Mouse (Mus musculus) liver, embryonic 15.5 days (tissue): ENCODE results near the gene Ncf4. TPM values are rescaled to one million over a fixed set of nuclear protein-coding genes. Genes with fewer than 3 reads are reported as not detected.

ENCODE experiments used
- ATAC-seq: fragments of 200-750 bp; cut with Nextera tagmentation; 2 replicates; pipeline ENCODE4 v1.8.0; 2017; ENCODE audit warnings: moderate number of reproducible peaks, mild to moderate bottlenecking, moderate library complexity; ENCODE audit not compliant: insufficient read depth
- H3K27ac ChIP-seq: fragments of 300-500 bp; sonication (generic); replicated peaks from 2 replicates; pipeline ENCODE4 v1.5.1; 2015; ENCODE audit warnings: mild to moderate bottlenecking, inconsistent platforms
- H3K27me3 ChIP-seq: fragments of 300-500 bp; sonication (generic); 2 replicates; pipeline ENCODE4 v1.6.1; 2015; ENCODE audit warnings: mild to moderate bottlenecking, inconsistent platforms
- H3K36me3 ChIP-seq: fragments of 300-500 bp; sonication (generic); replicated peaks from 2 replicates; pipeline ENCODE4 v1.6.1; 2015; ENCODE audit warnings: moderate library complexity, mild to moderate bottlenecking, inconsistent platforms
- H3K4me1 ChIP-seq: fragments of 300-500 bp; sonication (generic); replicated peaks from 2 replicates; pipeline ENCODE4 v1.6.1; 2015; ENCODE audit warnings: inconsistent platforms
- H3K4me2 ChIP-seq: fragments of 300-500 bp; sonication (generic); 2 replicates; pipeline ENCODE4 v1.6.1; 2015; ENCODE audit warnings: moderate library complexity, mild to moderate bottlenecking, inconsistent platforms
- H3K4me3 ChIP-seq: fragments of 300-500 bp; sonication (generic); replicated peaks from 2 replicates; pipeline ENCODE4 v1.5.1; 2015; ENCODE audit warnings: mild to moderate bottlenecking, inconsistent platforms
- H3K9ac ChIP-seq: fragments of 300-500 bp; sonication (generic); 2 replicates; pipeline ENCODE4 v1.6.1; 2015; ENCODE audit warnings: moderate library complexity, mild to moderate bottlenecking, inconsistent platforms
- H3K9me3 ChIP-seq: fragments of 300-500 bp; sonication (generic); replicated peaks from 2 replicates; pipeline ENCODE4 v1.6.1; 2016; ENCODE audit warnings: inconsistent platforms
- WGBS: fragments of 180-500 bp; shearing (Covaris S2); methylation state at CpG from one replicate; pipeline ENCODE4 v1.1.7; 2015; ENCODE audit warnings: mixed read lengths; ENCODE audit not compliant: insufficient replicate concordance; 5-methylcytosine and 5-hydroxymethylcytosine counted together
- polyA plus RNA-seq: library from polyadenylated mRNA; unstranded; fragments of >200 nt; fragmentation: Nextera tagmentation; extraction: Ambion mirVana; gene quantifications from 2 replicates; pipeline ENCODE4 v1.2.1, GENCODE M21; 2015

Gene Ncf4
- polyA plus RNA-seq, 1 experiment from 2014 or later = 46.6 TPM

DNA sequence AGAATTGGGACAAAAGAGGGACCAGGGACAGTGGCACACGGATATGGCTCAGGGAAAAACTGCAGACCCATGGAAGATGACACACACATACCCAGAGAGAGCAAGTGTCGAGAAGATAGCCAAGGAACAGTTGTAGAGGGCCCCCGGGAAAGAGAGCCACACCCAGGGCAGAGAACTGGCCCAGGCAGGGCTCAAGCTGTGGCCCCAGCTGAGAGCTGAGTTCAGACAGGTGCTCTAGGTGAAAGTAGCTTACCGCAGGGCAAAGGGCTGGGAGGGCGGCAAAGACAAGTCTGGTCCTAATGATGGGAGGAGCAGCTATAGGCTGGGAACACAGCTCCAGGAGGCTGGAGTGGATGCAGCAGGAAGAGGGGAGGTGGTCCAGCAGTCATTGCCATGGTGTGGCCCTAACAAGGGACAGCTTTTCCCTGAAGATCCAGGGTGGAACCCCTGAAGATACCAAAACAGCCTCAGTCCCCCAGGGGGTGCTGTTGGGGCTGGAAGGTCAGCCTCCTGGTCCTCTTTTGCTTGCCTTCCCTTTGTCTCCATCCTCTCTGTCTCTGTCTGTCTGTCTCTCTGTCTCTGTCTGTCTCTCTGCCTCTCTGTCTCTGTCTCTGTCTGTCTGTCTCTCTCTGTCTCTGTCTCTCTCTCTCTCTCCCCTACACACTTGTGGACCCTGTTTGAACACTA lies 9.6 kb upstream of the Ncf4 start:
- WGBS = 52% methylated on average over 5 of the region's 5 CpGs
- no peak overlapping the region for H3K4me2 ChIP-seq
- no peak overlapping the region for H3K9ac ChIP-seq
- H3K27me3 ChIP-seq = 0 out of 2 replicates have a peak, but pooled peaks cover 4% of the 10 kb centered on the region
- H3K36me3 ChIP-seq = no peaks in the 10 kb centered on the region
- no peaks in the 10 kb centered on the region for H3K9me3 ChIP-seq
- H3K4me3 ChIP-seq = no peak overlapping the region
- no peak for ATAC-seq
- no peaks in the 10 kb centered on the region for H3K4me1 ChIP-seq
- H3K27ac ChIP-seq = no peak overlapping the region

DNA sequence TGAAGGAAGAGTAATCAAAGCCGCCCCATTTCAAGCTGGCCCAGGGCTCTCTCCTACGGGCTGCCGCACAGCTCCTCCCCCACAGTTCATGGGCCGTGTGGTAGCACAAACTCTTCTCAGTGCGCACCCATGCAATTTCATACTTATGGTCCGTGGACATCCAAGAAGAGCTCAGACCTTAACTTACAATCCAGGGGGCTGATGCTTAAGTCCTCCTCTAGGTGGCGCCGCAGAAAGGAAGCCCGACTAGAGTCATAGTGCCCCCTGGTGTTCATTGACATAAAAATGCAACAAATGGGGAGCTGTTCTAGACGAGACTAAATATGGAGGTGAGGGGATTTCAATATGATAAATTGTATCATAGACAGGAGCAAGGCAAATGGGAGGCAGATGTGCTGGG lies 5.1 kb upstream of the Ncf4 start:
- WGBS = 19% methylated on average over 10 of the region's 10 CpGs
- H3K9ac ChIP-seq = no peak overlapping the region

DNA sequence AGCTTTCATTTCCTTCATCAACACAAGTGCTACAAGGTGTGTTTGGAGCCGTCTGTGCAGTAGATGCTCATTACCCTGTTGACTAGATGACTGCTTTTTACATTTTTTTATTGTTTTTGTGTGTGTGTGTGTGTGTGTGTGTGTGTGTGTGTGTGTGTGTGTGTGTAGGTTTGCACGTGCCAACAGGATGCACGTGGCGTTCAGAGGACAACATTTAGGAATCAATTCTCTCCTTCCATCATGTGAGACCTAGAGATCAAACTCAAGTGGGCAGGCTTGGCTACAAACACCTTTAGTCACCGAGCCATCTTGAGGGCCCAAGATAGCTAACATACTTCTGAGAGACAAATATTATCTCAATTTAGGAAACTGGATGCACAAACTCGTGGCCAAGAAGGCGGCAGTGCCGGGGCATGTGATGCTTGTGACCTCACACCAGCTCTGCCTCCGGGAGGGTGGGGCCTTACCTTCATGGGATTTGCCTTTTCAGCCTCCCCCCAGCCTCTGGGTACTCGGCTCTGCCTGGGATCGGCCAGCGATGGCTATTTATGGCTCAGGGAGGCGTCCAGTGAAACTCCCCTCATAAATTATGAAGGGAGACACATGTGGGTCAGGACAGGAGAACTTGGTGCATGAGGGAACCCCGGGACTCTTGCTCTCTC lies 4.5 kb upstream of the Ncf4 start:
- ATAC-seq = no peak
- Histone ChIP-seq H3K4me2 (no peak overlapping the region), H3K4me1 (no peaks in the 10 kb centered on the region), H3K9me3 (no peaks in the 10 kb centered on the region), H3K27ac (no peak overlapping the region), H3K9ac (no peak overlapping the region), H3K36me3 (no peaks in the 10 kb centered on the region), H3K27me3 (0 out of 2 replicates have a peak, but pooled peaks cover 4% of the 10 kb centered on the region), H3K4me3 (no peak overlapping the region)
- WGBS = 58% methylated on average over 14 of the region's 14 CpGs

More for the DNA sequence above, 5.1 kb upstream of the Ncf4 start:
- Histone ChIP-seq H3K4me2 (no peak overlapping the region), H3K27me3 (0 out of 2 replicates have a peak, but pooled peaks cover 4% of the 10 kb centered on the region), H3K27ac (no peak overlapping the region), H3K4me3 (no peak overlapping the region), H3K4me1 (no peaks in the 10 kb centered on the region), H3K36me3 (no peaks in the 10 kb centered on the region), H3K9me3 (no peaks in the 10 kb centered on the region)
- no peak for ATAC-seq

DNA sequence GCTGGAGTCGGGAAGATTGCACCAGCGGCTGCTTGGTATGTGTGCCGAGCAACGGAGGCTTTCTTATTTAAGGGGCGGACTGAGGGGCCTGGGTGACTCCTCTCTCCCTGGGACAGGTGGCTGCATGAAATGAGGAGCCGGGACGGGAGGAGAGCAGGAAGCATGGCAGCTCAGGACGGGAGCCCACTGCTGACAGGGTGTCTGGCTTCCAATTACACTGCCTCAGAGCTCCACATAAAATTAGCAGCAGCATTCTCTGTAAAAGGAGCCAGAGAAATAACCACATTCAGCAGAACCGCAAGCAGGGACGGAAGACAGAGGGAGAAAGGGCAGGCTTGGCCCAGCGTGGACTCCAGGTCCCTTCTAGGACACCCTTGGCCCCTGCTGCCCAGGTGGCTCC lies 3.3 kb upstream of the Ncf4 start:
- no peak for ATAC-seq
- H3K27me3 ChIP-seq = 0 out of 2 replicates have a peak, but pooled peaks cover 4% of the 10 kb centered on the region
- H3K4me3 ChIP-seq = no peak overlapping the region
- no peaks in the 10 kb centered on the region for H3K36me3 ChIP-seq
- WGBS = 52% methylated on average over 11 of the region's 11 CpGs
- H3K4me1 ChIP-seq = no peaks in the 10 kb centered on the region
- no peak overlapping the region for H3K27ac ChIP-seq
- no peak overlapping the region for H3K4me2 ChIP-seq
- no peaks in the 10 kb centered on the region for H3K9me3 ChIP-seq
- H3K9ac ChIP-seq = no peak overlapping the region

DNA sequence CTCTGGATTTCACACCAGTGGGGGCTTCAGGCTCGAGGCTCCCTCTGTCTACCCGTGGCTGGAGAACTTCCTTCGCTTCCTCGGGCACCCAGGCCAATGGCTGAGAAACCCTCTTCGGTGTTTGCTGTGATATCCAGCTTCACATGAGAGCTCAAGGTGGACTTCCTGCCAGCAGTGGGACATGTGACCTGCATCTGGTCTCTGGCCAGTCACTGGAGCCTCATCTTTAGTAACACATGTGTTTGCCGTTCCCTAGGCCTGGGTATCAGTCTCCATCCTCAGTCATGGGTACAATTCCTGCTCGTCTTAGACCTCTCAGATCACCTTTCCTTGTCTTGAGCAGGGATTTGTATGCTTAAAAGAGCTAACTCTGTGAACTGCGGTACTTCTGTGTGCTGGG lies 1.5 kb upstream of the Ncf4 start:
- Histone ChIP-seq H3K27me3 (0 out of 2 replicates have a peak, but pooled peaks cover under 1% of the 10 kb centered on the region), H3K27ac (no peak overlapping the region), H3K9ac (no peak overlapping the region), H3K9me3 (no peaks in the 10 kb centered on the region), H3K36me3 (no peaks in the 10 kb centered on the region), H3K4me3 (no peak overlapping the region), H3K4me2 (no peak overlapping the region), H3K4me1 (no peaks in the 10 kb centered on the region)
- no peak for ATAC-seq
- WGBS = 62% methylated on average over 8 of the region's 8 CpGs

DNA sequence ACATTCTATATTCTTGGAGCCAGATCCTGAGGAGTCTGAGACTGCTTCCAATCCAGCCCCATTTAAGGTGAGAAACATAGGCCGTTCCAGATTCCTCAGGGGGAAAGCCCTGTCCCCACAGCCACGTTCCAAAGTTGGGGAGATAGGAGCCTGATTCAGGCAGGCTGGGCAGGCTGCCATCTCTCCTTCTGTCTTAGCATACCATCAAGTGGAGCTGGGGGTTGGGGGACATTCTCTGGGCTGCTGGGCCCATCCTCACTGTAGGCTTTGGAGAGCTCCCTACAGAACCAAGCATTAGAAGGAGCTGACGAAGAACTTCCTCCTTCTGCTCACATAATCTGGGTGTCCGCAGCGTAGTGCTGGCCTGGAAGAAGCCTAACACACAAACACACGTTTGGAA lies 827 bp upstream of the Ncf4 start:
- H3K4me2 ChIP-seq = no peak overlapping the region
- no peak overlapping the region for H3K4me3 ChIP-seq
- H3K9ac ChIP-seq = no peak overlapping the region
- H3K27ac ChIP-seq = peak overlapping the region; percentile 71
- WGBS = 34% methylated on average over 6 of the region's 6 CpGs
- no peaks in the 10 kb centered on the region for H3K9me3 ChIP-seq
- 0 out of 2 replicates have a peak, but pooled peaks cover 2% of the 10 kb centered on the region for H3K4me1 ChIP-seq
- no peaks in the 10 kb centered on the region for H3K27me3 ChIP-seq
- no peak for ATAC-seq
- H3K36me3 ChIP-seq = no peaks in the 10 kb centered on the region

DNA sequence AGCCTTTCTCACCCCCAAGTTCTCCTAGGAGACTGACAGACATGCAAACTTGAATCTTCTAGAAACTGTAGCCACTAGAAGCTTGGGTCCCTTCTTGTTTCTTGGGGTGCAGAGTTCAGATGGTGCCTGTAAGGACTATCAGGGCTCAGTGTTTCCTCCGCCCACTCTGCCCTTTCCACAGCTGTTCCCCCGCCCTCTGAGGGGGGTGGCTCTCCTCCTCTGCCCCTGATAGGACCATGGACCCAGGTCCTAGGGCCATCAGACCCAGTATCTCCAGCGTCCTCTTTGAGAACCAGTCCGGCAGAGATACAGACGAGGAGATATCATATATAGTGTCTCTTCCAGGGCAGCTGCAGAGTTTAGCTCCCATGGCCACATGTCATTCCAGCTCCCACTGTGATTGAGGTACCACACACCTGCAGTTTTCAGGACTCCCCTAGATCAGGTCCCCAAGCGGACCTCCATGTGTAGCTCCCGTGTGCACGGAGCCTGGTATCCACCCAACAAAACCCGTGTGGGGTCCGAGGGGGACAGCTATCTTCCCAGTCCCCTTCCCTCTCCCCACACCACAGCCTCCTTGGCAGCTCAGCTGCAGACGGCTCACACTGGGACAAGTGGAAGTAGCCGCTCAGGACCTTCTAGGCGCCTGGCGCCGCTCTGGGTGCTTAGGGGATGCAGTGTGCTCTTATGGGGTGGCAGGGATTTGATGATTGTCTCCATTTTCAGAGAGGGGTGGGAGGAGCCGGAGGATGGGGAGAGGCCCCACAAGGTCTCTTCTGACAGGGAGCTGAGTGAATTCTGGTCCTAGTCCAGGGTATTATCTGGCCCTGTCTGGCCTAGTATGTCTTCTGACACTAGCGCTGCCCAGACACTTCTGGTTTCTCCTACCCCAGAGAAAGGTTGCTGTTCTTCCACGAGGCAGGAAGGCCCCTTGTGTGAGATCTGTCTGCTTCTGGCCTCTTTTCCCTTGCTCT lies 1.8 kb downstream of the Ncf4 start:
- Histone ChIP-seq H3K27ac (peak overlapping the region; percentile 64), H3K9ac (no peak overlapping the region), H3K36me3 (no peaks in the 10 kb centered on the region), H3K4me3 (peak overlapping the region; percentile 37), H3K4me1 (0 out of 2 replicates have a peak, but pooled peaks cover 3% of the 10 kb centered on the region), H3K27me3 (no peaks in the 10 kb centered on the region), H3K4me2 (peak overlapping the region; percentile 21; the same call in 1 of the 2 replicates), H3K9me3 (no peaks in the 10 kb centered on the region)
- WGBS = 61% methylated on average over 18 of the region's 18 CpGs
- ATAC-seq = no peak

DNA sequence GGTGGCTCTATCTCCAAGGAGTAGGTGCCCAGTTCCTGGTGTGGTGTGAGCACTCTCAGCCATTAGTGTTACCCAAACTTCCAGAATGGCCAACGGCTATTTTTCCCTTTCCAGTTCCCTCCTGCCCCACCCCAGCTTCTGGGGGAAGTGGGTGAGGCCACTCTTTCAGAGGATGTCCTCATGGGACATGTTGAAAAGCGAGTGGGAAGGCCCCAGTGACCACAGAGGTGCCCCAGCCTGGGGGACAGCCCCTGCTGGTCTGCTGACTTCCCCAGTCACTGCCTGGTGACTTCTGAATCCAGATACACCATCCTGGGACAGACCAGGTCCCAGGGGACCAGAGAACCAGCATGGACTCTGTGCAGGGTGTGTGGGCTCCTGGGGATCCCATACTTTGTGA lies 3.1 kb downstream of the Ncf4 start:
- 16% methylated on average over 2 of the region's 2 CpGs for WGBS
- peak overlapping the region; percentile 21; the same call in 1 of the 2 replicates for H3K4me2 ChIP-seq
- H3K27me3 ChIP-seq = no peaks in the 10 kb centered on the region
- ATAC-seq = no peak
- H3K36me3 ChIP-seq = no peaks in the 10 kb centered on the region
- H3K27ac ChIP-seq = peak overlapping the region; percentile 64
- 0 out of 2 replicates have a peak, but pooled peaks cover 3% of the 10 kb centered on the region for H3K4me1 ChIP-seq
- H3K4me3 ChIP-seq = 0 out of 2 replicates have a peak overlapping the region, but pooled peaks have one; percentile 37
- H3K9me3 ChIP-seq = no peaks in the 10 kb centered on the region
- no peak overlapping the region for H3K9ac ChIP-seq

DNA sequence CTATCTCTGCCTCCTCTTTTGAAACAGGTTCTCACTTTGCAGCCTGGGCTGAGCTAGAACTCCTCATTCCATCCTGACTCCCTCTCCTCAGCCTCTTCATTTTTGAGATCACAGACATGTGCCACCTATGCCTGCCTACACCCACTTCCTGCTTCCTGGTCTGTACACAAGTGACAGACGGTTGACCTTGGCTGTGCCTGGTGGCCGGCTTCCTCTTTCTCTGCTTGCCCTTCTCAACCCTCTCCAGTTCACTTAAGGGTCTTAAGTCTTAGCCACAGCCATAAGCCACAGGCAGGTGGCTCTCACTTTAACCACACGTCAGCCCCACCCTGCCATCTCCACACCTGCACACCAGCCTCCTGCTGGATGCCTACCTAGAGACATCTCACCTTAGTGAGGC lies 3.8 kb downstream of the Ncf4 start:
- H3K9ac ChIP-seq = no peak overlapping the region
- H3K4me1 ChIP-seq = 0 out of 2 replicates have a peak, but pooled peaks cover 3% of the 10 kb centered on the region
- 10% methylated on average over 3 of the region's 3 CpGs for WGBS
- H3K36me3 ChIP-seq = no peaks in the 10 kb centered on the region
- no peak for ATAC-seq
- H3K27ac ChIP-seq = peak overlapping the region; percentile 29; the same call in 1 of the 2 replicates
- H3K4me3 ChIP-seq = no peak overlapping the region
- no peak overlapping the region; the same call in 1 of the 2 replicates for H3K4me2 ChIP-seq
- no peaks in the 10 kb centered on the region for H3K9me3 ChIP-seq
- no peaks in the 10 kb centered on the region for H3K27me3 ChIP-seq

DNA sequence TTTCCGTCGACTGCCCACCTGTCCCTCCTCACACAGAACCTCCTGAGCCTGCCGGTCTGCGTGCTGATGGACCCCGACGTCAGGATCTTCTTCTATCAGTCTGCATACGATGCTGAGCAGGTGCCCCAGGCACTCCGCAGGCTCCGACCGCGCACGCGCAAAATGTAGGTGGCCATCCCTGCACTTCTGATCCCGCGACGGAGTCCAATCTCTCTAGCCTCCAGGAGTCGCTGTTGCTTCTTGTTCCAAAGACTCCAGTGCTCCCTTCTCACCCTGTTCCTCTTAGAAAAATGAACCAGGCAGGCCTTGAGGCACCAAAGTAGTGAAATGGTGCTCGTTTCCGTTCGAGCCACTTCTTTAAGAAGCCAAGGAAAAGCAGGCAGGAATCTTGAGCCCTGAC lies 10.2 kb downstream of the Ncf4 start:
- Histone ChIP-seq H3K4me1 (peaks cover 25% of the 10 kb centered on the region), H3K27me3 (no peaks in the 10 kb centered on the region), H3K9ac (no peak overlapping the region), H3K4me2 (no peak overlapping the region), H3K27ac (no peak overlapping the region), H3K36me3 (no peaks in the 10 kb centered on the region), H3K9me3 (no peaks in the 10 kb centered on the region), H3K4me3 (no peak overlapping the region)
- 24% methylated on average over 20 of the region's 20 CpGs for WGBS
- ATAC-seq = no peak
